Mouse (Mus musculus) midbrain, embryonic 12.5 days (tissue): ENCODE measurements around the gene Sostdc1. TPM values are rescaled to one million over a fixed set of nuclear protein-coding genes. Genes with fewer than 3 reads are reported as not detected.
A peak's percentile ranks its signal among the peaks of the same experiment; 100 is the strongest.

ENCODE experiments used
- ATAC-seq: fragments of 200-750 bp; cut with Nextera tagmentation; 2 replicates; pipeline ENCODE4 v1.8.0; 2017; ENCODE audit warnings: low read depth, moderate TSS enrichment, moderate library complexity; ENCODE audit not compliant: low FRiP score
- H3K27ac ChIP-seq: fragments of 300-500 bp; sonication (generic); replicated peaks from 2 replicates; pipeline ENCODE4 v1.5.1; 2016; ENCODE audit warnings: mild to moderate bottlenecking
- H3K27me3 ChIP-seq: fragments of 300-500 bp; sonication (generic); 2 replicates; pipeline ENCODE4 v1.6.1; 2016; ENCODE audit warnings: mild to moderate bottlenecking
- H3K36me3 ChIP-seq: fragments of 300-500 bp; sonication (generic); 2 replicates; pipeline ENCODE4 v1.6.1; 2016
- H3K4me1 ChIP-seq: fragments of 300-500 bp; sonication (generic); 2 replicates; pipeline ENCODE4 v1.6.1; 2016
- H3K4me2 ChIP-seq: fragments of 300-500 bp; sonication (generic); replicated peaks from 2 replicates; pipeline ENCODE4 v1.6.1; 2016; ENCODE audit warnings: mild to moderate bottlenecking, moderate library complexity
- H3K4me3 ChIP-seq: fragments of 300-500 bp; sonication (generic); 2 replicates; pipeline ENCODE4 v1.5.1; 2016; ENCODE audit warnings: mild to moderate bottlenecking
- H3K9ac ChIP-seq: fragments of 300-500 bp; sonication (generic); replicated peaks from 2 replicates; pipeline ENCODE4 v1.6.1; 2016; ENCODE audit warnings: mild to moderate bottlenecking, moderate library complexity
- H3K9me3 ChIP-seq: fragments of 300-500 bp; sonication (generic); 2 replicates; pipeline ENCODE4 v1.6.1; 2016; ENCODE audit warnings: mild to moderate bottlenecking
- WGBS: fragments of 180-500 bp; shearing (Covaris S2); methylation state at CpG from one replicate; pipeline ENCODE4 v1.1.7; 2016; 5-methylcytosine and 5-hydroxymethylcytosine counted together
- polyA plus RNA-seq: library from polyadenylated mRNA; unstranded; fragments of >200 nt; fragmentation: Nextera tagmentation; extraction: Ambion mirVana; gene quantifications from 2 replicates; pipeline ENCODE4 v1.2.1, GENCODE M21; 2016

The Sostdc1 gene
- polyA plus RNA-seq, 1 experiment from 2014 or later = 2.7 TPM

GRCm38 (mm10) chr12:36316056-36316455 lies 2.1 kb downstream of the Sostdc1 start:
- Histone ChIP-seq H3K9ac (no peak overlapping the region), H3K36me3 (no peaks in the 10 kb centered on the region), H3K4me3 (no peak overlapping the region), H3K4me2 (no peak overlapping the region), H3K27ac (no peak overlapping the region), H3K4me1 (peaks cover 7% of the 10 kb centered on the region), H3K9me3 (no peaks in the 10 kb centered on the region), H3K27me3 (no peaks in the 10 kb centered on the region)
- ATAC-seq = no peak
- WGBS = 75% methylated on average over 3 of the region's 3 CpGs

DNA sequence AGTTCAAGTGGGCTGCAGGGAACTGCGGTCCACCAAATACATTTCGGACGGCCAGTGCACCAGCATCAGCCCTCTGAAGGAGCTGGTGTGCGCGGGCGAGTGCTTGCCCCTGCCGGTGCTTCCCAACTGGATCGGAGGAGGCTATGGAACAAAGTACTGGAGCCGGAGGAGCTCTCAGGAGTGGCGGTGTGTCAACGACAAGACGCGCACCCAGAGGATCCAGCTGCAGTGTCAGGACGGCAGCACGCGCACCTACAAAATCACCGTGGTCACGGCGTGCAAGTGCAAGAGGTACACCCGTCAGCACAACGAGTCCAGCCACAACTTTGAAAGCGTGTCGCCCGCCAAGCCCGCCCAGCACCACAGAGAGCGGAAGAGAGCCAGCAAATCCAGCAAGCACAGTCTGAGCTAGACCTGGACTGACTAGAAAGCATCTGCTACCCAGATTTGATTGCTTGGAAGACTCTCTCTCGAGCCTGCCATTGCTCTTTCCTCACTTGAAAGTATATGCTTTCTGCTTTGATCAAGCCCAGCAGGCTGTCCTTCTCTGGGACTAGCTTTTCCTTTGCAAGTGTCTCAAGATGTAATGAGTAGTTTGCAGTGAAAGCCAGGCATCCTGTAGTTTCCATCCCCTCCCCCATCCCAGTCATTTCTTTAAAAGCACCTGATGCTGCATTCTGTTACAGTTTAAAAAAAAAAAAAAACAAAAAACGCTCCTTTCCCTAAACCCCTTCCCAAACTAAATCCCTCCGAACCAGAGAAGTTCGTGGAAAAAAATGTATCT lies 3.3 kb downstream of the Sostdc1 start:
- peaks cover 7% of the 10 kb centered on the region for H3K4me1 ChIP-seq
- H3K27ac ChIP-seq = no peak overlapping the region
- no peaks in the 10 kb centered on the region for H3K27me3 ChIP-seq
- peak overlapping the region; percentile 83 for H3K4me2 ChIP-seq
- H3K9ac ChIP-seq = peak overlapping the region; percentile 56
- H3K4me3 ChIP-seq = peak overlapping the region; percentile 49
- 3% methylated on average over 30 of the region's 30 CpGs for WGBS
- ATAC-seq = peak; percentile 81
- H3K9me3 ChIP-seq = no peaks in the 10 kb centered on the region
- H3K36me3 ChIP-seq = no peaks in the 10 kb centered on the region

GRCm38 (mm10) chr12:36317820-36318135 lies 3.8 kb downstream of the Sostdc1 start:
- peaks cover 7% of the 10 kb centered on the region for H3K4me1 ChIP-seq
- WGBS = 18% methylated on average over 3 of the region's 3 CpGs
- no peaks in the 10 kb centered on the region for H3K9me3 ChIP-seq
- H3K27me3 ChIP-seq = no peaks in the 10 kb centered on the region
- no peak overlapping the region for H3K4me3 ChIP-seq
- H3K36me3 ChIP-seq = no peaks in the 10 kb centered on the region
- no peak overlapping the region for H3K27ac ChIP-seq
- H3K9ac ChIP-seq = no peak overlapping the region
- peak overlapping the region; percentile 83; the same call in 1 of the 2 replicates for H3K4me2 ChIP-seq
- no peak for ATAC-seq

DNA sequence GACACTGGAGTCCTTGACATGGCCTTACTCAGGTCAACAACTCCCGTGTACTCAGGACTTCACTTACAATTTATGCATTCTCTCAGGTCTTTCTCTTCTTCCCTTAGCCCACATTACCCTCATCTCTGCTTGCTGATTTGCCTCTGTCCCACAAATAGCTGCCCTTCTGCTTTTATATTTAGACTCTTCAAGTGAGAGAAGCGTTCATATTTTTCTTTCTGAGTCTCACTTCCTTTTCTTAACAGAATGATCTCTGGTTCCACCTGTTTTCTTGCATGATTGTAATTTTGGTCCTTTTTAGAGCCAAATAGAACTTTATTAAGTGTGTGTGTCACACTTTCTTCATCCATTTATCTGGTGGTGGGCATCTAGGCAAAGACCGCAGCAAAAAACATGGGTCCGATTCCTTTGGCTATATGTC lies 12.2 kb downstream of the Sostdc1 start:
- Histone ChIP-seq H3K36me3 (no peaks in the 10 kb centered on the region), H3K27ac (no peak overlapping the region), H3K4me2 (no peak overlapping the region), H3K4me3 (no peak overlapping the region), H3K9me3 (no peaks in the 10 kb centered on the region), H3K4me1 (no peaks in the 10 kb centered on the region), H3K27me3 (no peaks in the 10 kb centered on the region), H3K9ac (no peak overlapping the region)
- ATAC-seq = no peak
- 93% methylated on average over 4 of the region's 4 CpGs for WGBS

DNA sequence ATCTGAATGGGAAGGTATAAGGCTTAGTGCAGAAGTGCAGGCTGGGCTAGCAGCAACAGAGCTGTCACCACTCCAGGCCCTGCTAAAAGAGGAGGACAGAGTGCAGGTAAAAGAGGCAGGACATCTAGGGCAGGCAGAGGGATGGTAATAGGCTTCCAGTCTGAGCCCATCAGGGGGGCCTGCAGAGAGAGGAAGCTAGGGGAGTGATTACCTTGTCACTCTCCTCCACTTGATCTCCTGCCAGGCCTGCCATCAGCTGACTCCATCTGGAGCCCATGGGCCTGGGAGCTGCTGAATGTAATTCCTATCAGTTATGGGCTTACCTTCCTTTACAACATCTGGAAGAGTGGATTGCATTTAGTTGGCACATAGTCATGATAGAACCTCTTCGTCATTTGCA lies 18.7 kb downstream of the Sostdc1 start:
- no peak for ATAC-seq
- no peak overlapping the region for H3K4me3 ChIP-seq
- no peaks in the 10 kb centered on the region for H3K27me3 ChIP-seq
- no peak overlapping the region for H3K27ac ChIP-seq
- no peak overlapping the region for H3K4me2 ChIP-seq
- WGBS = 93% methylated on average over 1 of the region's 1 CpGs
- no peak overlapping the region for H3K9ac ChIP-seq
- no peaks in the 10 kb centered on the region for H3K4me1 ChIP-seq
- no peaks in the 10 kb centered on the region for H3K36me3 ChIP-seq
- H3K9me3 ChIP-seq = no peaks in the 10 kb centered on the region

DNA sequence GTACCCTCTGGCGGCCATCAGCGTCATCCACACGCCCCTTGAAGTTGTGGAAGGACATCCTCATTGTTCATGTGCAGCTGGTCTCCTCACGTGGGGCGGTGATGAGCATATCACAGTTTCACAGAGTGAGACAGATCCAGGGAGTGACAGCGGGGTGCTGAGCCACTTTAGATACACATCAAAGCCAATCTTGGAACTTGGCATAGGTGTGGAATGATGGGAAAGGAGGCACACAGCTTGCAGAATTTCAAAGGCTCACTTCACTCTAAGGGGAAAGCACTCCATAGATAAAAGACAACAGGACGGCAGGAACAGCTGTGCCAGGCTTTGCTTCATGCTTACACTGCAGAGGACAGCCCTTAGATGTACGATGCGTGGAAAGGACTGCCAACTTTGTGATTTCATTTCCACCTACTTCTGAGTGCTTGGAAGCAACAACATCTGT lies 19.9 kb downstream of the Sostdc1 start:
- H3K9ac ChIP-seq = no peak overlapping the region
- H3K4me3 ChIP-seq = no peak overlapping the region
- no peak overlapping the region for H3K27ac ChIP-seq
- H3K4me1 ChIP-seq = no peaks in the 10 kb centered on the region
- no peak overlapping the region for H3K4me2 ChIP-seq
- ATAC-seq = no peak
- H3K9me3 ChIP-seq = no peaks in the 10 kb centered on the region
- H3K36me3 ChIP-seq = no peaks in the 10 kb centered on the region
- WGBS = 85% methylated on average over 9 of the region's 9 CpGs
- H3K27me3 ChIP-seq = no peaks in the 10 kb centered on the region

- Histone ChIP-seq H3K9me3 (no peaks in the 10 kb centered on the region), H3K4me3 (no peak overlapping the region)
- WGBS = 69% methylated on average over 4 of the region's 4 CpGs
These were observed 30.2 kb downstream of the Sostdc1 start for GRCm38 (mm10) chr12:36344131-36344530.

GRCm38 (mm10) chr12:36360064-36360463 lies 46.1 kb downstream of the Sostdc1 start:
- no peak overlapping the region for H3K4me2 ChIP-seq
- no peaks in the 10 kb centered on the region for H3K27me3 ChIP-seq
- H3K9me3 ChIP-seq = no peaks in the 10 kb centered on the region
- WGBS = 91% methylated on average over 3 of the region's 3 CpGs
- H3K9ac ChIP-seq = no peak overlapping the region
- ATAC-seq = no peak
- no peaks in the 10 kb centered on the region for H3K4me1 ChIP-seq
- no peaks in the 10 kb centered on the region for H3K36me3 ChIP-seq
- no peak overlapping the region for H3K4me3 ChIP-seq
- H3K27ac ChIP-seq = no peak overlapping the region

More at GRCm38 (mm10) chr12:36344131-36344530, 30.2 kb downstream of the Sostdc1 start:
- no peak for ATAC-seq
- Histone ChIP-seq H3K27ac (no peak overlapping the region), H3K36me3 (no peaks in the 10 kb centered on the region), H3K4me2 (no peak overlapping the region), H3K9ac (no peak overlapping the region), H3K27me3 (no peaks in the 10 kb centered on the region), H3K4me1 (no peaks in the 10 kb centered on the region)

- H3K27ac ChIP-seq = no peak overlapping the region
- H3K4me3 ChIP-seq = no peak overlapping the region
- H3K4me2 ChIP-seq = no peak overlapping the region
- WGBS = 93% methylated on average over 5 of the region's 5 CpGs
- no peak overlapping the region for H3K9ac ChIP-seq
- no peak for ATAC-seq
- no peaks in the 10 kb centered on the region for H3K4me1 ChIP-seq
- no peaks in the 10 kb centered on the region for H3K27me3 ChIP-seq
- H3K9me3 ChIP-seq = no peaks in the 10 kb centered on the region
- no peaks in the 10 kb centered on the region for H3K36me3 ChIP-seq
These were observed 46.8 kb downstream of the Sostdc1 start for GRCm38 (mm10) chr12:36360693-36361092.

DNA sequence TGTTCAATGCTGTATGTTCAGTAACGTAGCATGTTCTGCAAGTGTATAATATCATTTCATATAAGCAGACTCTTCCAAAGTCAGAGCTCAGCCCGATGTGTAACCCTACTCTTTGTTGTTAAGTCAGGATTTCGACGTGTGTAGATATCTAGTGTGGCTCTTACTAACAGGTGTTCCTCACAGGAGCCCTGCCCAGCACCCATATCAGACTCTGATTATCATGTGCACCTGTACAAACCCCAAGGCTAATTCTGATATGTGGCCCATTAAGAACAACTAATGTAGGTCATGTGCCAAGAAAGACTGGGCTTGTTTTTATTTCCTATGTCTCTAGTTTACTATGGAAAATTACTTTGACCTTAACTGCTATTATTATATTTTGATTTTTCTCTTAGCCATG lies 50.1 kb downstream of the Sostdc1 start:
- ATAC-seq = no peak
- Histone ChIP-seq H3K9me3 (no peaks in the 10 kb centered on the region), H3K9ac (no peak overlapping the region), H3K27me3 (no peaks in the 10 kb centered on the region), H3K36me3 (no peaks in the 10 kb centered on the region), H3K4me2 (no peak overlapping the region), H3K27ac (no peak overlapping the region), H3K4me3 (no peak overlapping the region), H3K4me1 (no peaks in the 10 kb centered on the region)
- WGBS = 94% methylated on average over 4 of the region's 4 CpGs

Other genes starting within 250 kb of the Sostdc1 start
- 33.2 and 33.8 TPM in 2 replicates for gene Ankmy2, start 157.0 kb upstream of the Sostdc1 start, polyA plus RNA-seq
- 292 and 313 TPM in 2 replicates for gene Bzw2, start 156.1 kb upstream of the Sostdc1 start, polyA plus RNA-seq
- not detected in 2 replicates for gene Lrrc72, start 60.7 kb upstream of the Sostdc1 start, polyA plus RNA-seq
- gene Ispd, start 67.3 kb downstream of the Sostdc1 start, polyA plus RNA-seq = 12.8 and 12.9 TPM in 2 replicates
- gene D630036H23Rik, start 68.0 kb downstream of the Sostdc1 start, polyA plus RNA-seq = 0.62 and 1.1 TPM in 2 replicates